Mouse (Mus musculus): ENCODE measurements around the gene Armc6. TPM values are rescaled to one million over a fixed set of nuclear protein-coding genes. Genes with fewer than 3 reads are reported as not detected.

Armc6 gene
- polyA plus RNA-seq, 3 experiments from 2014 or later, result 6.0 to 9.0 (median 6.4) TPM

DNA sequence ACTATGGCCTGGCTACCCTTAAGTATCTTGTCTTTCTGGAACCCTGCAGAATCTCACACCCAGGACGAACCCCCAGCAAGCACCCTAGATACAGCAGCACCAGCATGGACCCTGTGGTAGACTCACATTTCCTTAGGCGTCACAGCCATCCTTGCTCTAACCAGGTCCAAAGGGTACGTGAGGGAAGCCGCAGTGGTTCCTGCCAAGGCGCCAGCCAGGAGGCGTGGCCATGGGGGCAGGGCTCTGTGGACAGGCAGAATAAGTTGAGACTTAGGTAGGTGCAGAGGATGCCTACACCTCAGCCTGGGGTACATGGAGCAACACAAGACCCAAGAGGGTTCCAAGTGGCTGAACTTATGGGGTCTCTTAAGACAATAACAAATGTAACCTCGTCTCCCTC, 45.6 kb downstream of the Armc6 start:
- no peak for ATAC-seq

DNA sequence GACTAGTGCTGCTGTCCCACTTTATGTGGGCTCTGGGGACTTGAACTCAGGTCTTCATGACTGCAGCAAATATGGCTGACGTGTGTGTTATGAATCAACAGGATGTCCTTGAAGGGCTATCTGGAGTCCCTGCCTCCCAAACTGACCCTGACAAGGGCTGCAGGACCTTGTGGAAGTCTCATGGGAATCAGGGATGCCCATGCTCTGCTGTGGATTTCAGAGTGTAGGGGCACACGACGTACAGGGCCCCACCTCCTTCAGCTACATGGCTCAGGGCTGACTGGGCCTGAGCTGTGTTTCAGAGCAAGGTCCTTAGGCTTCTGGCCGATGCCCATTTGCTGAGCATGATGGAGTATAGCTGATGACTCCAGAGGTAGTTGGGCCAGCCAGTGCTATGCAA, 51.1 kb downstream of the Armc6 start:
- no peak for ATAC-seq

DNA sequence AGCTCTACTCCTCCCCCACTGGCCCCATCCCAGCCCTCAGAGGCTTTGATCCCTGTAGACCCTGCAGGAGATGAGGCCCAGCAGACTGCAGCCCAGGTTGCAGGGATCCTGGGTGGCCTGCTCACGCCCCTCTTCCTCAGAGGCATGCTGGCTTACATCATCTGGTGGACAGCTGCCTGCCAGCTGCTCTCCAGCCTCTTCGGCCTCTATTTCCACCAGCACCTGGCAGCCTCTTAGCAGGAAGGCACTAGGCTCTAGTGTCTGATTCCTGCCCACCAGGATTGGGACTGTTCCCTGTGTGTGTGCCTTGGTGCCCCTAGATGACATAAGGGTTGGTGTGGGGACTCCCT, 52.4 kb downstream of the Armc6 start:
- ATAC-seq, result no peak

DNA sequence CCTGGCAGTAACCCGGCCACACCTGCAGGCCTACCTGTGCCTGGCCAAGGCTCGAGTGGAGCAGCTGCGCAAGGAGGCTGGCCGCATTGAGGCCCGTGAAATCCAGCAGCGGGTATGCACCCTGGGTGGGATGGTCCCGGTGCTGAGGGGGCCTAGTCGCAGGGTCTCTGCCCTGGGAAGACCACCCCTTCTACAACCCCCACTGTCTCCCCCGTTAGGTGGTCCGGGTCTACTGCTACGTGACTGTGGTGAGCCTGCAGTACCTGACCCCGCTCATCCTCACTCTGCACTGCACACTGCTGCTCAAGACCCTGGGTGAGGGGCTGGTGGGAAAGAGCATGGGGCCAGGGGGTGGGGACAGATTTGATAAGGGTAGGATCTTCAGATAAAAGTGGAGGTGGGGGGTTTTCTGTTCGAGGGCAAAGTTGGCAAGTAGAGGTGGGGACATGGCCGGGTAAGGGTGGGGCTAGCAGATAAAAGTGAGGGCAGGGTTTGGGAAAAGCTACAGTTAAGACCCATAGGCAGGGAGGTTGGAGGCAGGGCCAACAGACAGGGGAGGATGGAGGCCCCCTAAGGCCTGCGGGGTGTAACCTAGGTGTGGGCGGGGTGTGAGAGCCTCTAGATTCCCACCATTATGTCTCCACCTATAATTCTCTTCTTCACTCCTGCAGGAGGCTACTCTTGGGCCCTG, 52.9 kb downstream of the Armc6 start:
- ATAC-seq, result no peak

DNA sequence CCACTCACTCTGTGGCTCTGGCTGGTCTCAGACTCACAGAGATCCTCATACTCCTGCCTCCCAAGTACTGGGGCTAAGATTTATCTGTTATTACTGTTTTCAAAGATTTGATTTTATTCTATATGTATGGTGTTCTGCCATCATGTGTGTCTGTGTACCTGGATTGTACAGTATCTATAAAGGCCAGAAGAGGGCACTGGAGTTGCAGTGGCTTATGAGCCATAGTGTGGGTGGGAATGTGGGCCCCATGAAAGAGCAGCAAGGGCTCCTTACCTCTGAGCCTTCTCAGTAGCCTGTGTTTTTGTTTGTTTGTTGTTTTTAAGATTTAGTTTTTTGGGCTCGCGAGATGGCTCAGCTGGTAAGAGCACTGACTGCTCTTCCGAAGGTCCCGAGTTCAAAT, 55.2 kb downstream of the Armc6 start:
- ATAC-seq, result peak; percentile 48

DNA sequence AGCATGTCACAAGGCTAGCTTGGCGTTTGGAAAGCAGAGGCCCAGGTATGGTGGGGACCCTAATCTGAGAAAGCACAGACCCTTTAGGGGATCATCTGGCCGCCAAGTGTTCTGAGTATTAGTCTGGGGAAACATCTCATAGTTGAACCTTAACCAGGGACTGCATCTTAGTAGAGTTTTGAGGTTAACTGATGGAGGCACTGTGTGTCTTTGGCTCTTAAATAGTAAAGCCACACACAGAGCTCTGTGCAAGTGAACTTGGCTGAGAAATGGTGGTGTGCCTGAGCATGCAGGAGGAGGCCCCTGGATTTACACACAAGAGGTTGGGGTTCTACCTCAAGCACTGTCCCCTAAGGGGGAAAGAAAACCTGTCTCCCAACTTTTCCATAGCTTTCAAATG, 56.0 kb downstream of the Armc6 start:
- no peak for ATAC-seq

- ATAC-seq, result no peak
Measured at GRCm38 (mm10) chr8:70174079-70174478, 60.2 kb downstream of the Armc6 start.

DNA sequence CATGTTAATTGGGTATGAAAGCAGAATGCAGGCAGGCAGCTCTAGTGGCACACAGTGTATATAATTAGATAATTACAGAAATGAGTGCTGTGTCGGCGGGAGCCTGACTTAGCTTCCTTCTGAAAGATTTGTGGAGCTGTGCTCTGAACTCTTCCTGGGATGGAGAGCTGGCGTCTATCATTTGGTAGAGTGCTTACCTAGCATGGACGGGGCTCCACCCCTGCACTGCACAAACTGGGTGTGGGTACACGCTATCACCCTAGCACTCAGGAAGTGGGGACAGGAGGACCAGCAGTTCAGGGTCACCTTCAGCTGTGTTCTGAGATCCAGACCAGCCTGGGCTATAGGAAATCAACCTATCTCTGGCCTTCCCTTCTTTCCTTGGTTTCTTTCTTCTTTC, 60.9 kb downstream of the Armc6 start:
- no peak for ATAC-seq

DNA sequence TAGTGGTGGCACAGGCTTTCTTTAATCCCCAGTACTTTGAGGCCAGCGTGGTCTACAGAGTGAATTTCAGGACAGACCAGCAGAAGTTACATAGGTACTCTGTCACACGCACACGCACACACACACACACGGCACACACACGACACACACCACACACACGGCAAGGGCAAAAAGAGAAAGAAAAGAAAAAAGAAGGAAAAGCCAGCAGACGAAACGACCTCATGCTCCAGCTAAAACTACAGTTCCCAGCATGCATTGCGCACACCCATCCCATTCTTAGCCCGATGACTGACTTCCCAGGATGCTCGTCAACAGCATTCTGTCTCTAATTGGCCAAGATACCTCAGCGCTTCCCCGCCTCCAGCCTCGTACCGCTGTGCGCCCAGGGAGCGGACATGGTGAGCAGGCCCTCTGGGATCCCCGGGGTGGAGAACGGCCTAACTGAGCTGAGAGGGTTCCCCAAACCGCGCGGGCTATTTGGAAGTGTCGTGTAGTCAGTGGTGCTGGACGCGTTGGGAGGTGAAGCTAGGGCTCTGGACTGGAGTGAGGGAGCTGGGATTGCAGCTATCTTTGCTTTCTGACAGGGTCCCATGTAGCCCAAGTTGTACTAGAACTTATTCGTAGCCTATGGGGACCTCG, 62.1 kb downstream of the Armc6 start, which contains the start of gene Tmem161a:
Tmem161a (plus strand) TSS at position 314 of the 639 bp plus-strand sequence.
- ATAC-seq, result peak; percentile 99

GRCm38 (mm10) chr8:70171240-70171639, 63.0 kb downstream of the Armc6 start:
- ATAC-seq, result no peak

- no peak for ATAC-seq
Measured at GRCm38 (mm10) chr8:70170748-70171147, 63.5 kb downstream of the Armc6 start.

Other genes with a start within 250 kb of the Armc6 start
- gene Gatad2a, start 238.1 kb downstream of the Armc6 start, polyA plus RNA-seq (2017; shearing (Covaris generic)), result 10 to 100 TPM; 20.1 to 29.0 (median 23.2) TPM
- gene Mau2, start 191.7 kb downstream of the Armc6 start, polyA plus RNA-seq (2017; shearing (Covaris generic)), result 10 to 100 TPM; 35.3 to 56.2 (median 45.5) TPM
- gene Sugp1, start 191.7 kb downstream of the Armc6 start, polyA plus RNA-seq (2017; shearing (Covaris generic)), result 10 to 100 TPM; 38.0 to 52.9 (median 52.6) TPM
- gene Tm6sf2, start 161.5 kb downstream of the Armc6 start, polyA plus RNA-seq (2017; shearing (Covaris generic)), result under 1 TPM in 2 of 3 experiments, not detected in 1; 0.59 to 0.94 TPM
- gene Hapln4, start 151.0 kb downstream of the Armc6 start, polyA plus RNA-seq (2017; shearing (Covaris generic)), result not detected
- gene Ncan, start 113.6 kb downstream of the Armc6 start, polyA plus RNA-seq (2017; shearing (Covaris generic)), result not detected
- 10 to 100 TPM; 37.8 to 49.3 (median 40.1) TPM for gene Nr2c2ap, start 103.1 kb downstream of the Armc6 start, polyA plus RNA-seq (2017; shearing (Covaris generic))
- 10 to 100 TPM; 36.6 to 71.1 (median 66.0) TPM for gene Rfxank, start 95.3 kb downstream of the Armc6 start, polyA plus RNA-seq (2017; shearing (Covaris generic))
- 10 to 100 TPM; 83.2 to 86.8 (median 86.6) TPM for gene Borcs8, start 95.0 kb downstream of the Armc6 start, polyA plus RNA-seq (2017; shearing (Covaris generic))
- gene Mef2b, start 94.8 kb downstream of the Armc6 start, polyA plus RNA-seq (2017; shearing (Covaris generic)), result 1 to 10 TPM in 1 of 3 experiments, under 1 TPM in 2; 0.29 to 2.2 (median 0.36) TPM
- 10 to 100 TPM; 20.8 to 30.3 (median 23.3) TPM for gene Tmem161a, start 62.1 kb downstream of the Armc6 start, polyA plus RNA-seq (2017; shearing (Covaris generic))
- gene Slc25a42, start 22.2 kb downstream of the Armc6 start, polyA plus RNA-seq (2017; shearing (Covaris generic)), result 10 to 100 TPM in 2 of 3 experiments, 1 to 10 TPM in 1; 5.1 to 15.7 (median 11.2) TPM
- 10 to 100 TPM; 12.6 to 23.3 (median 20.8) TPM for gene Sugp2, start 240 bp downstream of the Armc6 start, polyA plus RNA-seq (2017; shearing (Covaris generic))
- gene Homer3, start 48.4 kb upstream of the Armc6 start, polyA plus RNA-seq (2017; shearing (Covaris generic)), result under 1 TPM in 2 of 3 experiments, not detected in 1; 0.39 to 0.81 TPM
- gene Ddx49, start 68.0 kb upstream of the Armc6 start, polyA plus RNA-seq (2017; shearing (Covaris generic)), result 10 to 100 TPM; 46.0 to 58.6 (median 51.4) TPM
- 100 to 1,000 TPM; 303 to 304 (median 304) TPM for gene Cope, start 68.1 kb upstream of the Armc6 start, polyA plus RNA-seq (2017; shearing (Covaris generic))
- not detected for gene Cers1, start 81.3 kb upstream of the Armc6 start, polyA plus RNA-seq (2017; shearing (Covaris generic))
- gene Gdf1, start 95.4 kb upstream of the Armc6 start, polyA plus RNA-seq (2017; shearing (Covaris generic)), result under 1 TPM in 2 of 3 experiments, not detected in 1; 0.41 to 0.55 TPM
- gene Upf1, start 118.8 kb upstream of the Armc6 start, polyA plus RNA-seq (2017; shearing (Covaris generic)), result 10 to 100 TPM; 13.6 to 17.4 (median 14.2) TPM
- gene Comp, start 139.1 kb upstream of the Armc6 start, polyA plus RNA-seq (2017; shearing (Covaris generic)), result under 1 TPM in 2 of 3 experiments, not detected in 1; 0.24 to 0.40 TPM
- gene Crtc1, start 205.1 kb upstream of the Armc6 start, polyA plus RNA-seq (2017; shearing (Covaris generic)), result 1 to 10 TPM; 5.0 to 8.7 (median 7.2) TPM
- 10 to 100 TPM in 1 of 3 experiments, 1 to 10 TPM in 2; 6.5 to 10.4 (median 8.8) TPM for gene Klhl26, start 242.5 kb upstream of the Armc6 start, polyA plus RNA-seq (2017; shearing (Covaris generic))

Data from inflammation-experienced regulatory T-cells, adult 6 months (primary cell).